Mouse (Mus musculus) hindbrain, postnatal 0 days (tissue): ENCODE measurements at regions not wholly inside any gene's neighbourhood (a gene's known extent, or its start where the extent isn't known, plus 50 kb on each side); places are given as distances from the start of the nearest gene placed in this dataset.

Source experiments
- ATAC-seq: fragments of 200-750 bp; cut with Nextera tagmentation; 2 replicates; pipeline ENCODE4 v1.8.0; 2017; ENCODE audit warnings: mild to moderate bottlenecking, moderate TSS enrichment, moderate library complexity
- DNase-seq: peaks from one replicate; pipeline ENCODE4 v3.0.0-alpha.2; 2015; ENCODE audit warnings: low spot score
- H3K27ac ChIP-seq: fragments of 300-500 bp; sonication (generic); 2 replicates; pipeline ENCODE4 v1.5.1; 2014; ENCODE audit warnings: mild to moderate bottlenecking
- H3K27me3 ChIP-seq: fragments of 300-500 bp; sonication (generic); 2 replicates; pipeline ENCODE4 v1.6.1; 2014; ENCODE audit warnings: low read length, mixed read lengths; ENCODE audit not compliant: insufficient read depth
- H3K36me3 ChIP-seq: fragments of 300-500 bp; sonication (generic); 2 replicates; pipeline ENCODE4 v1.6.1; 2014; ENCODE audit warnings: low read length, mixed read lengths; ENCODE audit not compliant: insufficient read depth
- H3K4me1 ChIP-seq: fragments of 300-500 bp; sonication (generic); 2 replicates; pipeline ENCODE4 v1.6.1; 2014; ENCODE audit warnings: antibody characterized with exemption, low read length, mixed read lengths; ENCODE audit not compliant: insufficient read depth
- H3K4me2 ChIP-seq: fragments of 300-500 bp; sonication (generic); 2 replicates; pipeline ENCODE4 v1.6.1; 2014; ENCODE audit warnings: low read depth, mild to moderate bottlenecking, low read length, moderate library complexity, mixed read lengths
- H3K4me3 ChIP-seq: fragments of 300-500 bp; sonication (generic); 2 replicates; pipeline ENCODE4 v1.5.1; 2014; ENCODE audit warnings: low read length
- H3K9ac ChIP-seq: fragments of 300-500 bp; sonication (generic); replicated peaks from 2 replicates; pipeline ENCODE4 v1.6.1; 2014; ENCODE audit warnings: mild to moderate bottlenecking, low read length, moderate library complexity, mixed read lengths
- H3K9me3 ChIP-seq: fragments of 300-500 bp; sonication (generic); 2 replicates; pipeline ENCODE4 v1.6.1; 2016; ENCODE audit warnings: low read length, mixed read lengths
- CTCF ChIP-seq: IDR thresholded peaks from 2 replicates; pipeline ENCODE4 v1.5.1; 2016; ENCODE audit warnings: antibody characterized with exemption, control low read depth, low read depth
- WGBS: fragments of 180-500 bp; shearing (Covaris S2); extraction: QIAGEN DNeasy Blood & Tissue Kit; methylation state at CpG from one replicate; pipeline ENCODE4 v1.1.7; 2014; 5-methylcytosine and 5-hydroxymethylcytosine counted together

DNA sequence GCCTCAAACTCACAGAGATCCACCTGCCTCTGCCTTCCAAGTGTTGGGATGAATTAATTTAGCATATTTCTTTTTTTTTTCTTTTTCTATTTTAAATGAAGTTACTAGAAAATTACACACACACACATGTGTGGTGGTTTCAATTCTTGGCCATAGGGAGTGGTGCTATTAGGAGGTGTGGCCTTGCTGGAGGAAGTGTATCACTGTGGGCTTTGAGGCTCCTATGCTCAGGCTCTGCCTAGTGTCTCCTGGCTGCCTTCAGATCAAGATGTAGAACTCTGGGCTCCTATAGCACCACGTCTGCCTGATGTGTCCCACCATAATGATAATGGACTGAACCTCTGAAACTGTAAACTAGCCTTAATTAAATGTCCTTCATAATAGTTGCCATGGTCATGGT lies 66.8 kb upstream of the Haao start:
- 96% methylated on average over 1 of the region's 1 CpGs for WGBS
- H3K27me3 ChIP-seq: no peaks in the 10 kb centered on the region
- 0 out of 2 replicates have a peak, but pooled peaks cover 7% of the 10 kb centered on the region for H3K4me1 ChIP-seq
- no peak for TF ChIP-seq CTCF
- no peak overlapping the region for H3K4me2 ChIP-seq
- H3K27ac ChIP-seq: no peak overlapping the region
- H3K4me3 ChIP-seq: no peak overlapping the region
- no peak for DNase-seq
- H3K9me3 ChIP-seq: no peaks in the 10 kb centered on the region
- ATAC-seq: no peak
- H3K36me3 ChIP-seq: no peaks in the 10 kb centered on the region
- H3K9ac ChIP-seq: no peak overlapping the region

DNA sequence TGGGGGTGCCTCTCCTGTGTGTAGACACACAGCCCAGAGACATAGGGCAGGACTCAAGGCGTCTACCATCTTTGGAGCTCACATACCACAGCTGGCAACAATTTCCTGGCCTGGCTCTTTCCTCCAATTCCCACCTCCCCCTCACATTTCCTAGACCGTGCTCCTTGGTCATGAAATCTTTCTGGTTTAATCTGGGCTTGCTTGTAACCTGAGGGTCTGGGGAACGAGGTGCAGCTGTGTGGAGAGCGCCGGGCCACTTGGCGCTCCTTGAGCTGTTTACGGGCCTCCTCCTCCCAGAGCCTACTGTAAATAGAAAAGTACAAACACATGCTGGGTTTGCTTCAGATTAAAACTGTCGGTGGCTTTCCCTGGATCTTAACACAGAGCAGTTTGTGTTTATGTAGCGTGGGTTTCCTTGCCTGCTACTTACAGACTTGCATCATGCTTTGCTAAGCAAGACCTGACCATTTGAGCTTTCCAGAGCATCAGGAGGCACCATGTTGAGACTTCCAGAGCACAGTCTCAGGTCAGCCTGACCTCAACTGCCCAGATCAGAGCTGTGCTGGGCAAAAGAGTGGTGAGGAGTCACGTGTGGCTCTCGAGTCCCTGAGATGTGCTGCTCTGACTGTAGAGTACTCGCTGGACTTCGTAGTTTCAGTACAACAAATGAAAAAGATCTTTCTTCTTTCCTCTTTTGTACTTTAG lies 66.1 kb upstream of the Haao start:
- WGBS: 73% methylated on average over 13 of the region's 13 CpGs
- ATAC-seq (no peak), DNase-seq (no peak)
- H3K36me3 ChIP-seq: no peaks in the 10 kb centered on the region
- no peak overlapping the region for H3K27ac ChIP-seq
- no peaks in the 10 kb centered on the region for H3K9me3 ChIP-seq
- no peaks in the 10 kb centered on the region for H3K27me3 ChIP-seq
- no peak overlapping the region for H3K4me2 ChIP-seq
- TF ChIP-seq CTCF: no peak
- H3K4me3 ChIP-seq: no peak overlapping the region
- H3K9ac ChIP-seq: no peak overlapping the region
- 0 out of 2 replicates have a peak, but pooled peaks cover 7% of the 10 kb centered on the region for H3K4me1 ChIP-seq

DNA sequence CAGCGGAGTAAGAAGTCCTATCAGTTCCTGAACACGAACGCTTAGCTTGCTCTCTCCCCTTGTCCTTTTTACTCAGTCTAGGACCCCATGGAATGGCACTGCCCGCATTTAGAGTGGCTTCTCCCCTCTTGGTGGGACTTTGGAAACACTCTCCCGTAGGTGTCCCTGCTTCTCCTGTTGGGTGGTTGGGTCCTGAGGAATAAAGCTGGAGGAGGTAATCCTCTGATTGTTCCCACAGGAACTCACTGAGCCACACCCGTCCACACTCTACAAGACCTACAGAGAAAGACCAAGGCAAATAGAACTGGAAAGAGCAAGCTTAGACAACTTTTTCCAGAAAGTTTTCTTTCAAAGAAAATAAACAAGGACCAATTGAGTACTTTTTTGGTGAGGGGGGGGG lies 64.7 kb upstream of the Haao start:
- H3K27me3 ChIP-seq: no peaks in the 10 kb centered on the region
- H3K9ac ChIP-seq: no peak overlapping the region
- WGBS: 93% methylated on average over 6 of the region's 6 CpGs
- no peaks in the 10 kb centered on the region for H3K36me3 ChIP-seq
- no peaks in the 10 kb centered on the region for H3K9me3 ChIP-seq
- ATAC-seq: no peak
- TF ChIP-seq CTCF: no peak
- H3K4me2 ChIP-seq: no peak overlapping the region
- DNase-seq: no peak
- 0 out of 2 replicates have a peak, but pooled peaks cover 7% of the 10 kb centered on the region for H3K4me1 ChIP-seq
- H3K4me3 ChIP-seq: no peak overlapping the region
- no peak overlapping the region for H3K27ac ChIP-seq

DNA sequence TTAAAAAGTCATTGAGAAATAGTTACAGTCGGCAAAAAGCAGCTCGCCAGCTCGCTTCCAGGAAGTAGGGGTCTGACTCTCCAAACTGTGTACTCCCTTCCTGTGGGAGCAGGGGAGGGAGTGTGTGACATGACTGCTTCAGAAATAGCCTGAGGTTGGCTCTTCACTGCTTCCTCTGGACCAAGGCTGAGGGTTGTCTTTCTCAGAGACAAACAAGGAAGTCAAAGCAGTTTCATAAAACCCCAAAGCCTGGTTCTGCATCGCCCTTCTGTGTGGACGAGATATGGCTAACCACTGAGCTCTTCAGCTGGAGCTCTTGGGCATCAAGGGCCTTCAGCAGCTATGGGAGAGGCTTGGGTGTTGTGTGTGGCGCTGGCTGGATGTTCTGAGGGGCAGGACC lies 61.0 kb upstream of the Haao start:
- no peaks in the 10 kb centered on the region for H3K4me1 ChIP-seq
- TF ChIP-seq CTCF: no peak
- no peak overlapping the region for H3K4me2 ChIP-seq
- no peak for ATAC-seq
- 89% methylated on average over 6 of the region's 6 CpGs for whole genome bisulfite sequencing
- H3K4me3 ChIP-seq: no peak overlapping the region
- H3K27ac ChIP-seq: no peak overlapping the region
- no peaks in the 10 kb centered on the region for H3K9me3 ChIP-seq
- H3K27me3 ChIP-seq: no peaks in the 10 kb centered on the region
- no peak overlapping the region for H3K9ac ChIP-seq
- H3K36me3 ChIP-seq: no peaks in the 10 kb centered on the region
- no peak for DNase-seq

DNA sequence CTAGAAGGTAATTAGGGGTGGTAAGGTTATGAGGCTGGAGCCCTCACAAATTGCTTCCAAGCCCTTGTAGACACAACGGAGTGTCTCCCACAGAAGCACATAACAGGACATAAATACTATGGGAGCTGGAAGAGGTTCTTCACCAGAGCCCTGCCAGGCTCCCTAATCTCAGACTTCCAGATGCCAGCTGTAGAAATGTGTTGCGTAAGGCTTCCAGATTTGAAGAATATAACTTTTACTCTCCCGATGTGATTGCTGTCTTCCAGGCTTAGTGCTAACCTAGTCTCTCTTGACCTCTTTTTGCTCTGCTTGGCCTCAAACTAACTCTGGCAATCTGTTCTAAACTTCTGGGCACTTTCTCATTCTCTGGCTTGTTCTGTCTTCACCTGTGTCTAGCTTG lies 59.8 kb upstream of the Haao start:
- Histone ChIP-seq H3K36me3 (no peaks in the 10 kb centered on the region), H3K4me3 (no peak overlapping the region), H3K27me3 (no peaks in the 10 kb centered on the region), H3K4me1 (no peaks in the 10 kb centered on the region), H3K9ac (no peak overlapping the region), H3K9me3 (no peaks in the 10 kb centered on the region), H3K4me2 (no peak overlapping the region), H3K27ac (no peak overlapping the region)
- no peak for ATAC-seq
- no peak for DNase-seq
- 93% methylated on average over 3 of the region's 3 CpGs for WGBS
- no peak for TF ChIP-seq CTCF

DNA sequence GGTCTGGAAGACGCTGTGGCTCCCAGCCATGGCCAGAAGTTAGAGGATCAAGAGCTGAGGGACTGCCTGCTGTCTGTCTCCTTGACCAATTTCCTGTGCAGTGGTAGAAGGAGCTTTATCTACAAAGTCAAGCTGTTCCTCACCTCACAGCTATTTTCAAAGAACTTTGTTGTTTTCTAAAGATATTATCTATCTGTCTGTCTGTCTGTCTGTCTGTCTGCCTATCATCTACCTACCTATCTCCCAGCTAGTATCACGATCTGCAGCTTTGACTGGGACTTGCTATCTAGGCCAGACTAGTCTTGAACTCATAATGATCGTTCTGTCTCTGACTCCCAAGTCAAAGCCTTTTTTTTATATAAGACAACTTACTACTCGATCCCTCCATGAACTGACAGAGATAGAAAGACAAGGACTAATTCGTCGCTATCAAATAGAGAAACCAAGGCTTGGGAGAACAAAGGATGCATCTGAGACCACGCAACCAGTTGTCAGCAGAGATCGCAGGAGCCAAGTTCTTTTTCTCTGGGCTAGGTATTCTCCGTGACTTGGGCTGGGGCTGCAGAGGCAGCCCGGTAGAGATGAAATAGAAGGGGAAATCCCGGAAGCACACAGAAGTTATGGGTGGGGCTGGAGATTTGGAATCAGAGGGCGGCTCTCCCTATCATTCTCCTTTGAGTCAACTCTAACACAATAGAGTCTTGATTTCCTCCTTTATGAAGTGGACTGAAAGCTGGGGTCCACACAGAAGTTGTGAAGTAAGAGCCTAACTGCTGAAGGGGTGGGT lies 59.2 kb upstream of the Haao start:
- Histone ChIP-seq H3K9ac (no peak overlapping the region), H3K4me3 (no peak overlapping the region), H3K36me3 (no peaks in the 10 kb centered on the region), H3K4me2 (no peak overlapping the region), H3K9me3 (no peaks in the 10 kb centered on the region), H3K4me1 (no peaks in the 10 kb centered on the region), H3K27me3 (no peaks in the 10 kb centered on the region), H3K27ac (no peak overlapping the region)
- TF ChIP-seq CTCF: no peak
- DNase-seq: no peak
- 91% methylated on average over 12 of the region's 12 CpGs for WGBS
- no peak for ATAC-seq

DNA sequence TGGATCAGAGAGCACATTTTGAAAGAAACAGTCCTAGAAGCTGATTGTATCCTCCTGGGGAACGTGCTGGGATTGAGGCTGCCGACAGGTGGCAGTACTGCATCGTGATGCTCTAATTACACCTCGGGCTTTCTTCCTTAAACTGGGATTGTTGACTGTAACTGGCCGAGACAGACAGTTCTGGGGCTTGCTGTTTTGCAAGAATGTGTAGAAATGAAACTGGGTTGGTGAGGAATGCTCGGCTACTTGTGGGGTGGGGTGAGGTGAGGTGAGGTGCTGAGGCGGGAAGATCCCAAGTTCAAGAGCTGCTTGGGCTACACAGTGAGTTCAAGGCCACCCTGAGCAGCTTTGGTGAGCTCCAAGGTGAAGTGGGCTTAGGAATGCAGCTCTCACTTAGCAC lies 55.7 kb upstream of the Haao start:
- H3K4me1 ChIP-seq: no peaks in the 10 kb centered on the region
- H3K36me3 ChIP-seq: no peaks in the 10 kb centered on the region
- TF ChIP-seq CTCF: peak; percentile 97
- H3K4me2 ChIP-seq: no peak overlapping the region
- H3K9ac ChIP-seq: no peak overlapping the region
- H3K27ac ChIP-seq: no peak overlapping the region
- no peak overlapping the region for H3K4me3 ChIP-seq
- ATAC-seq (peak; percentile 83), DNase-seq (peak; percentile 91)
- H3K9me3 ChIP-seq: no peaks in the 10 kb centered on the region
- H3K27me3 ChIP-seq: no peaks in the 10 kb centered on the region
- WGBS: 6% methylated on average over 7 of the region's 7 CpGs
